Mouse (Mus musculus): Measurements from ENCODE around the gene Myh9. TPM values are rescaled to one million over a fixed set of nuclear protein-coding genes. Genes with fewer than 3 reads are reported as not detected.
A peak's percentile ranks its signal among the peaks of the same experiment; 100 is the strongest.
"Not testable (repeated sequence)": the region's sequence is repeated elsewhere in the genome, so short reads cannot be mapped to it uniquely, and the experiment has no call there.

Myh9 gene
- total RNA-seq, 2 experiments from 2014 or later, result 309 to 387 TPM

DNA sequence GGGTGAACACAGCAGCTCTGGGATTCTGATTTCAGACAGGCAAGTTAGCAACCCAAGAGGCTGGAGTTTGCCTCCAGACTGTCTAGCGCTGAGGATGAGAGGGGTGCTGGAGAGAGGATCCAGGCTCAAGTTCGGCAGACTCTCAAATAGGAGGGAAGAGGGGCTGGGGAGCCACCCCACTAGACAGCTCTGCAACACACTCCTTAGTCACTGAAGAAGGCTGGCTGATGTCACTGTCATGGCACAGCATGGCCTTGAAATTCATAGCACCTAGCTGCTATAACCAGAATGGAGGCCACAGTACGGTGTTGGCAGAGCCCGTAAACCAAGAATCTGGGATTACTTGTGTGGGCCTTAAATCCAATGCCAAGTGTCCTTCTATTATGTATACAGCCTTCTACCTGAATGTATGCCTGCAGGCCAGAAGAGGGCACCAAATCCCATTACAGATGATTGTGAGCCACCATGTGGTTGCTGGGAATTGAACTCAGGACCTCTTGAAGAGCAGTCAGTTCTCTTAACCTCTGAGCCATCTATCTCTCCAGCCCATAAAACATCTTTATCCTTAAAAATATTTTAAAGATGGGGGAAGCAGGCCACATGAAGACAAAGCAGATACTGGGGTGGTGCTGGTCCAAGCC, 84.3 kb downstream of the Myh9 start:
- DNase-seq, result no peak

DNA sequence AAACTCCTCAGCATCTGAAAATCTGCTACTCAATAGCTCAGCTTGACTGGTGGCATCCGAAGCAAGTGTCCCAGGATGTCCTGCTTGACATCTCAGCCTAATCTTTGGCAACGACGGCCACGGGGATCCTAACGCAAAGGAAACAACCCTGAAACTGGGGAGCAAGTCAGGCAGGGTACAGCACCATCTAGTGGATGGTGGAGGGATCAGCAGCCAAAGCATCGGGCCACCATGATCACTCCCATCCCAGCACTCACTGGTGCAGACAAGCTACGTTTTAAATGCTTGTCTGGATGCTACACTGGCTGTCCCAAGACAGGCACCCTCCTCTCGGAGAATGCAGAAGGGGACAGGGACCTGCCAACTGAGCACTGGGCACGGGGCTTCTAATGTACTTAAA, 85.1 kb downstream of the Myh9 start, which contains the start of gene Apol8:
TSS of gene Apol8 (minus strand) at position 156 of the 400 bp plus-strand sequence.
- DNase-seq, result peak; percentile 63 to 76

DNA sequence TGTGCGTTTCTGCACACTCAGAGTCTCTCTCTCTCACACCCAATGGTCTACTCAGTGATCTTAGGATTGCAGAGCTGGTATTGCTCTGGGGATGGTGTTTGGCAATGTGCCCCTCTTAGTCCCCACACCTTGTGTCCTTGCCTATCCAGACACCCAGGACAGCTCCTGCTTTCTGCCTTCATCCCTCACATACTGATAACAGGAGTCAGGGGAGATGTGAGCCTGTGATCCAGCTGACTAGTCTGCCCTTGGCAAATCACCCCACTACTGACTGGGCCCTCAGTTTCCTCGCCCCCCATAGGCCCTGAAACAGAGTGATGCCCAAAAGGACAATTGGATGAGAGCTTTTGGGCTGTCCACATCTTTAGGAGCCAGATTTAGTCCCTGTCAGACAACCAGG, 85.9 kb downstream of the Myh9 start:
- DNase-seq, result no peak

DNA sequence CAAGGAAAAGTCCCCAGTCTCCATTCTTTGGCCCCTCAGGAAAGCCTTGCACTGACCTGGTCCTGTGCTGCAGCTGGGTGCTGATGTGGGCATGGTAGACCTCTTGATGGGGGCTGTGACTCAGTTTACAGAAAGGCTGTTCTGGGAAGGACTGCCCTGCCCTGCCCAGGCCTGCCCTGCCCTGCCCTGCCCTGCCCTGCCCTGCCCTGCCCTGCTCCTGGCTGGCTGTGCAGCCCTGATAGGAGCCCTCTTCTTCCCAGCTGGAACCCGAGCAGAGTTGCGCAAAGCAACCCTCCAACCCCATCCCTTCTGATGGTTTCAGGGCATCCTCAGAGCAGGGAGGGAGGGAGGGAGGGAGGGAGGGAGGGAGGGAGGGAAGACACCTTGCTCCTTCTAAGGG, 86.8 kb downstream of the Myh9 start:
- no peak for DNase-seq

DNA sequence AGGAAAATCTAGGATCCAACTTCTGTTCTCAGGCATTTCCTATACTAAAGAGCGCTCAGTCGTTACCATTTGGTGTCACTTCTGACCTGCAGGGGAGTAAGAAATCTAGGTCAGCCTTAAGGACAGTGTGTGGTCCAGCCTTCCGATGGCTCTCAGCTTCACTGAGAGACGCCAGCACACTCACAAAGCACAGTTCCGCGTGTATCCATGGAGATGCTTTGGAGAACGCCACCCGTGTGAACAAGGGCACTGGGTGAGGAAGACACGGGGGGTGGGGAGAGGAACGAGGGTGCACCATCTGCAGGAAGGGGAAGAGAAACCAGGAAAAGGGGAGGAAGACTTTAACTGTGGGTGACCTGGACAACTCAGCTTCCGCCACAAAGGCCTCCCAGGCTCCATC, 89.5 kb downstream of the Myh9 start:
- no peak for DNase-seq

DNA sequence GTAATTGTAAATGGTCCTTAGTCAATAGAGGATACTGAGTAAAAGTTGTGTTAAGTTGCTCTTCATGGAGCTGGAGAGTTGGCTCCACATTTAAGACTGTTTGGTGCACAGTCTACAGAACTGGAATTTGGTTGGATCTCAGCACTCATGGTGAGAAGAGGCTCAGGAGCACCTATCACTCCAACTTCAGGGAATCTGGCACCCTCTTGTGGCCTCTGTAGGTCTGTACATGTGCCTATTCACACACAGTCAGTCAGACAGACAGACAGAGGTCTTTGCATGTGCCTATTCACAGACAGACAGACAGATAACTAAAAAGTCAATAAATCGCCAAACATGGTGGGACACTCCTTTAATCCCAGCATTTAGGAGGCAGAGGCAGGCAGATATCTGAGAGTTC, 91.5 kb downstream of the Myh9 start:
- peak; percentile 62 to 68 for DNase-seq

DNA sequence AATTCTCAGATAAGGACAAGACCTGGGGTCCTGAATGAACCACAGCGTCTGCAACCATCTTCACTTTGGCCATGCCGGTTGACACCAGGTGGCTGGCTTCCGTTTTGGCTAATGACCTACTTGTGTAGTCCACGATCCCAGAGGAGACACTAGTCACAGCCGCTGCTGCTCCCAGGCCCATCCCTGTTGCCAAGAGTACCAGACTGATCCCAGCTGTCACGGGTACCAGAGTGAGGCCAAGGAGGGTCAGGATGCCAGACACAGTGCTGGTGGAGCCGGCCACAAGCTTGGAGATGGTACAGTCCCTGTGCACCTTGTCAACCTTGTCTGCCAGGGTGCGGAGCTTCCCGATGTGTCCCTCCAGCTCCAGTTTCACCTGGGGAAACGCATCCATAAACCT, 92.3 kb downstream of the Myh9 start:
- DNase-seq, result no peak

DNA sequence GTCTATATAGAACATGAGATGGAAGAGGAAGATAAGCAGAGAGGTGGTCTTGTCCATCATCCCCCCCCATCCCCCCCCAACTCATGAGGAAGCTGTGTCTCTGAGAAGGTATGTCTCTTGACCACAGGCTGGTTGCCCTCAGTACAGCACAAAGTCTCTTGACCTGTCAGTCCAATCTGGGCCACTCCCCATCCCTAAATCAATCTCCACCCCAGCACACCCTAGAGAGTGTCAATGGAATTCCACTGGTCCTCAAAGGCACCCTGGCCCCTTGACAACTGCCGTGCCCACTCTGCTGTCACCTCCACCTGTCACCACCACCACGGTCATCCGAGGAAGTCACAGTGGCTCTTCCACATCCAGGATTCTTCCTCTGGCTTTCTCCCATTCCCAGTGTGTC, 93.6 kb downstream of the Myh9 start:
- no peak for DNase-seq

DNA sequence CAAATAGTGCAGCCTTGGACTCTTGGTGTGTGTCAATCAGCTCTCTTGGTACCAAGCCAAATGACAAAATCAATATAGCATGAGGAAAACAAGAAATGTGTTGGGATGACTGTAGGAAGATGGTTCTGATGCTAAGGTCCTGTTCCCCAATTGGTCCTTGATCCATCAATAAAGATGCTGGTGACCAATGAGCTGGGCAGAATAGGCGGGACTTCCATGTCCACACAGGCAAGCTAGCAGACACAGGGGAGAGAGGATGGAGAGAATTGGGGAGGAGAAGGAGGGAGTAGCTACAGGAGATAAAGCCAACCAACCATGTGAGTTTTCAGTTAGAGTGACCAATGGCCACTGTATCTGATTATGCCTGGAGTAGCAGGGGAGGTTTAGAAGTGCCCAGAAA, 95.6 kb downstream of the Myh9 start:
- no peak for DNase-seq

DNA sequence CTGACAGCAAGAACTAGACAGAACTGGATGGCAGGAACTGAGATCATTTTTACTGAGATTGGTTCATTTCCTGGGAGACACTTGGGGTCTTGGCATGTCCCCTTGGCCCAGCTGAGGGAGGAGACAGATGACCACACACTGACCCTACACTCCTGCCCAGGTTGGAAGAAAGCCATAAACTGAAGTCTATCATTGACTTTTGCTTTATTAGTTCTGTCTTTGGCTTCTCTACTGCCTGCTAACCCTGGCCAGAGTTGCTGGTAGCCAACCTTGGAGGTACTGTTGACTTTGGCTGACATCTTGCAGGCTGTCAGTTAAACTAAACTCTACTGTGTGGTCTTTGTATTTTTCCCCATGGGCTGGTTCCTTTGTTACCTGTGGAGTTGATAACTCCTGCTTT, 96.9 kb downstream of the Myh9 start:
- DNase-seq, result no peak

DNA sequence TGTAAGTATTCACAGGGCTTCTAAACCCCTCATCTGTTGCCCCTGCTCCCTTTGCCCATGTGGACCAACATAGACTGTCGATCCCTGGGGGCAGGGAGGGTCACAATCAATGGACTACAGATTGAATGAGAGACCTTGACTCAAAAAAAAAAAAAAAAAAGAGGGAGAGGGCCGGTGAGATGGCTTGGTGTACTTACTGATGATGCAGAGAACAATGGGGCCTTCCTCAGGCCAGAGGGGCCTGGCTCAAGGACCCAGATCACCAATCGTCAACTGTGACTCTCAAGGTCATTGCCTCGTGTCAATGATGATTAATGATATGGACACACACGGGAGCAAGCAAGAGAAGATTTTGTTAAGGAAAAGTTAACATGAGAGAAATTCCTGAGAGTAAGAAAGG, 97.3 kb downstream of the Myh9 start:
- no peak for DNase-seq

DNA sequence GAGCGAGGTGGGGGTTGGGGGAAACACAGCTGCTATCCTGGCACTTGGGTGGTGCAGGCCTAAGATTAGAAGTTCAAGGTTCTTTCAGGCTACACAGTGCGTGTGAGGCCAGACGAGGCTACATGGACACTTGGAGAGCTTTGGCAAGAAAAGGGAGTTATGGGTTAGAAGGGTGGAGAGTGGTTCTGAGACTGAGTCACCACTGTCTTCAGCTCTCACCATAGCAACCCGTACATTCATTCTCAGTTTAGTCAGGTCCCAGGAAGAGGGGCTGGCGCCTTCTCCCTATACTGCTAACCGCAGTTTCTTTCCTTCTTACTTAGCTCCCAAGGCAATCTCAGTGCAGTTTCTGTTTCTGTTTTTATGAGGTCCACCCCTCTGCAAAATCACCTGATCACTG, 100.4 kb downstream of the Myh9 start:
- DNase-seq, result not testable (repeated sequence)

DNA sequence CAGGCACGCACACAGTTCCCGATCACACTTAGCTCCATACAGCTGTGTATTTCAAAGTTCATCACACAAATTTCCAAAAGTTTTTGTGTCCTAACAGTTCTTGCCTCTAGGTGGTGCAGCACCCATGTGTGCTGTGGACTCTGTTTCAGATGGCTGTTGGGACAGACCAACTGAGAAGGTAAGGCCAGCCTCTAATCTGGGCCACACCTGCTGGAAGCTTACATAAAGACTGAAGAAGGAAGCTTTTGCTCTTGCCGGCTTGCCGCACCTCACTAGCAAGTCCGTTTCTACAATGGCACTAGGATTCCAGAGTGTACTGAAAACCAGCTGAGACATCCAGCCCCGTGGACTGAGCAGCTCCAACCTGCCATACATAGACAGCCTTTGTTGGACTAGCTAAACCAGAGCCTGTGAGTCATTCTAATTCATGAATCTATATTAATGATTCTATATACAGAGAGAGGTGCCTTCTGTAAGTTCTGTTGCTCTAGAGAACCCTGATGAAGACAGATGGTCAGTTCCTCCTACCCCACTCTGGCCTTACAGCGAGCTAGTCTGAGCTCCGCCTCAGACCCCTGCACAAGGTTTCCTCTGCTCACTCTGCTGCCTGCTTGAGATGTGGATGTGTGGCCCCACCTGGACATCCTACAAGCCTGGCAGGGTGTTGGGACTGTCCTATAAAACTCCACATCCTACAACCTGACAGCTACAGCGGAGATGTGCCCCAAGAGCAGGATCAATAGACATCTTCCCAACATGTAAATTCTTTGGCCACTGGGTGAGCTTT, 101.3 kb downstream of the Myh9 start:
- peak in 1 of 2 experiments; percentile 30 for DNase-seq

DNA sequence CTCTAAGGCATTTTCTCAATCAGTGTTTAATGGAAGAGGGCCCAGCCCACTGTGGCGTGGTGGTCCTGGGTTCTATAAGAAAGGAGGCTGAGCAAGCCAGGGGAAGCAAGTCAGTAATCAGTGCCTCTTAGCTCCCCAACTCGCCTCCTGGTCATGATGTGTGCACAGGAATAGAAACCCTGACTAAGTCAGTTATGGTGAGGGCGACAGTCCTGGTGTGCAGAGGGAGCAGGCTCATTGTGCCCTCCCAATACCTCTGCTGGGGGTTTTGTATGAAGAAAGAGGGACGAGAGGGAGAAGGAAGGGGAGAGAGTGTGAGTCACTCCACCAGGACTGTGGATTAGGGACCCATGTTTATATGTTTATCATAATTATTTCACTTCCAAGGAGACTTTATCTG, 108.1 kb downstream of the Myh9 start:
- DNase-seq, result not testable (repeated sequence)

DNA sequence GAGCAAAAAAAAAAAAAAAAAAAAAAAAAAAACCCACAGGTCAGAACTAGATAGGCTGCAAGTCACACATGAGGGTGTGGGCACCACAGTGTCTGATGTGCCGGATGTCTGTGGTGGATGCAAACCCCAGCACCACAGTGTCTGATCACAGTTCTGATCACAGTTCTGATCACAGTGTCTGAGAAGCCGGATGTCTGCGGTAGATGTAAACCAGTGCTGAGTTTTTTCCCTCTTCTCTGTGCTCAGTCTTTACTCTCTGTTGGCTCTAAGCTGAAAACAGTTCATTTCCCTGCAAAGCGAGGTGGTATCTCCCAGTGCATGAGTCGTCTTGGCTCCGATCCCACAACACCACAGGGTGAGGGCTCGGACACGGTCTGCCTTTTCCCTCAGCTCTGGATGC, 108.6 kb downstream of the Myh9 start:
- DNase-seq, result peak; percentile 23 to 59

DNA sequence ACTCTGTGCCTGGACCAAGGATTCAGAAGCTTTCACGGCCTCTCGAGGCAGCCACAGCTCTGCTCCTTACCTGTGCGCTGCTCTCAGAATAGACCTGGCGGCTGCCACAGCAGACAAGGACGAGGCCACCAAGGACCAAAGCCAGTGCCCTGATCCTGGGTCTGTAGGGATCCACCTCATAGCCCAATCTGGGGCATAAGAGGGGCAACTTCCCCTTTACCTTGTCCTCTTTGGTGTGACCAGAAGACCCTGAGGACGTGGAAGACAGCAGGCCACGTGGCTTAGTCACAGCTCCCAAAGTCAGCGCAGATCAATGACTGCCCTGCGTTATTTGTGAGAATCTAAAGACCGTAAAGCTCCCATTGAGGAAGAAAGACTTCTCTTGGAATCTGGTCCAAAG, 109.1 kb downstream of the Myh9 start:
- DNase-seq, result not testable (repeated sequence)

DNA sequence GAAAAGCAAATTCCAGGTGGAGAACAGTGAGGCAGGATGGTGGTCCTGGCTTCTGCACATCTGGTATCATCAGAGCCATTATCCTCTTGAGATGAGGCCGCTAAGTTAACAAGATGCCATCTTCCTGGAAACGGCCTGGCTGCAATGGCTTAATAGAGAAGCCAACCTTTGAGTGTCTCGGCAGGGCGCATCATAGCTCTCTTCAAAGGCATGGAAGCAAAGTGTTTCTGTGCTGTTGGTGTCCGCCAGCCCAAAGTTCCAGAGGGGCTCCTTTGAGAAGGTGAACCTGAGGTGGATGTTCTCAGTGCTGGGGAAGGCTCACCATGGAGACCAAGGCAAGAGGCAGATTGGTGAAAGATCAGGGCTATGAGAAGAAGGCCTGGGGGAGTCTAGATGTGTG, 110.4 kb downstream of the Myh9 start:
- no peak for DNase-seq

DNA sequence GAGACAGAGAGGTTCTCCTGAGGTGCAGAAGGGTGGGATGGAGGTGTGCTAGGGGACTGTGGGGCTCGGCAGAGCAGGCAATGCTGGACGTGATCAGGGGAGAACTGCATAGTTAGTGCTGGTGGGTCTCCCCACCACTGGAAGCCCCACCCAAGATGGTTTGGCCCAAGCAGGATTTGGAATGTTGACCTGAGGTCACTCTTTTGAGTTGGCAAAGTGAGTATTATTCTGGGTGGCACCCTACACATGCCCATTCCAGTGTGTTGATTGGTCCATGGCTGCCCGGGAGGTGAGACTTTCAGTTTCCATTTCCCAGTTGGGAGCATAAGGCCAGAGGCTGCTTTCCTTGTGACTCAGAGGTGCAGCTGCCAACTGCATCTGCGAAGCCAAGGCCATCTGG, 113.2 kb downstream of the Myh9 start, which contains the start of gene Apol9b:
TSS of gene Apol9b (plus strand) at position 301 of the 400 bp plus-strand sequence.
- not testable (repeated sequence) for DNase-seq

DNA sequence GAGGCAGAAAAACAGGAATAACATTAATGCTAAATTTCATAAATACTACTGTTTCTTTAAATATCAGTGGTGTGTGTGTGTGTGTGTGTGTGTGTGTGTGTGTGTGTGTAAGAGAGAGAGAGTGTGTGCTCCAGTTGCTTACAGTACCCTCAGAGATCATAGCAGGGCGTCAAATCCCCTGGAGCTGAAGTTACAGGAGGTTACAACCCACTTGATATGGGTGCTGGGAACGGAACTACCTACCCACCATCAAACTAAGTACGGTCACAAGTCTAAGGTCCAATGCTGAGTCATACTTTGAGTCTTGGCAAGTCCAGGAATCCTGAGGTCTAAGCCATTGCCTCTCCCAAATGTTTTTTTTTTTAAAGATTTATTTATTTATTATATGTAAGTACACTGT, 114.2 kb downstream of the Myh9 start:
- not testable (repeated sequence) for DNase-seq

DNA sequence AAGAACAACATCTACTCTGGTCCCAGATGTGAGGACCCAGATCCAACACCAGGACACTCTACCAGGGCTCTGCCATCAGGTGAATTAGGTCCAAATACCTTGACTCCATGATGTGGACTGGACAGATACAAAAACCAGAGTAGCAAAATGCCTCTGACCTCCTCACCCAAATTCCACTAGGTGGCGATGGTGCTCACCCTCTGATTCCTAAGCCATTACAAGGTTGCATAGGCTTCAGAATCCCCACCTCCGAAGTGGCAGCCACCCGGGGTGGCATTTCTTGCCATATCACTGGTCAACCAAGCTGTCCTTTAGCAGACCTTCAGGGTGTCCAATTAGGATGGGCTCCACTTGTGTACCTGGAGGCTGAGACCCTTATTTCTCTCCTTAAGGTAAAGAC, 114.8 kb downstream of the Myh9 start:
- DNase-seq, result not testable (repeated sequence)

DNA sequence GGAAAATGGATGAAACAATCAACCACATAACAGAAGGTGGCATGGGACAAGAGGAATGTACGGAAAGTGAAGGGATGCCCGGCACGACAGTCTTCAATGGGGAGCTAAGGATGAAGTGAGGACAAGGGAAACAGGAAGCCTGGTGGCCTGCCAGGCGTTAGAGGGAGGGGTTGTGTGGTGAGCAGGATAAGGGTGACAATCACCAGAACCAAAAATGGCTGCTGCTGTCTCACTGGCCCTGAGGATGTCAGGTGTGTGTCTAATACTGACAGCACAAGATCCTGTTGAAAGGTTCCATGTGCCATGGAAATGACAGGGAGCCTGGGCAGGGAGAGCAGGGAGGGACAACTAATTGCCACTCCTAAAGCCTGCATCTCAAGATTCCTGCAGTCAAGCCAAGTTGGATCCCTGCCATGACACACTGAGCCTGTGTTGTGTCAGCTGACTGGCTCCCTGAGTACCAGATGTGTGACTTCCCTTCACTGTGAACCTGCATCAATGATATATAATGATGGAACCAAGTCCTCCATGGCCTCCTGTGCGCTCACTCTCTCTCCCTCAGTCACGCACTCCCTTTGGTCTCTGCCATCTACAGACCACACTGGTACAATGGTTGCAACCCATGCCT, 116.5 kb downstream of the Myh9 start:
- DNase-seq, result not testable (repeated sequence)

DNA sequence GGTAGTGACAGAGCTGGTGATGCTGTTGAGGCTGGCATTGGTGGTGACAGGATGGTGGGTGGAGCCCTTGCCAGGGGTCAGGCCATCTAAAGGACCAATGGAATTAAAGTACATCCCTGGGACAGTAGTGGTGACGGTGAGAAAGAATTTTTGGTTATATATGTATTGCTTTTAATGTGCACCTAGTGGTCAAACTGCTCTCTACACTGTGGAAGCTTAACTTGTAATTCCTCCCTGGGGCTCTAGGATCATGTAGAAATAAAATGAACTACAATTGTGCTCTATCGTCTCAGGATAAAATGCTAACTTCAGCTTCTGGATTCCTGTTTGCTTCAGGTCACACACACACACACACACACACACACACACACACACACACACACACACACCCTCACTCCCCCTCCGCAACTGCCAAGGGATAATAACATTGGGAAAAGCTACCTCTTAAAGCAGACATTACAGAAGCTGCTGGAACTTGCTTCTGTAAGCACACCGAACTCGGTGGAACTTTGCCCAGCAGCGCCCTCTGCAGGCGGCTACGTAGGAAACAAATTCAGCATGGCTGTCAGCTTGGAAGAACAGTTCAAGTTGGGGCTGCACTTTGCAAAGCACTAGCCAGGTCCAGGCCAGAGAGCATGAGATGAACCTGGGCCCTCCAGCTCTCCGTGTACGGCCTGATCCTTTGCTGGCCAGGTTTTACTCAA, 117.6 kb downstream of the Myh9 start:
- DNase-seq, result not testable (repeated sequence)

DNA sequence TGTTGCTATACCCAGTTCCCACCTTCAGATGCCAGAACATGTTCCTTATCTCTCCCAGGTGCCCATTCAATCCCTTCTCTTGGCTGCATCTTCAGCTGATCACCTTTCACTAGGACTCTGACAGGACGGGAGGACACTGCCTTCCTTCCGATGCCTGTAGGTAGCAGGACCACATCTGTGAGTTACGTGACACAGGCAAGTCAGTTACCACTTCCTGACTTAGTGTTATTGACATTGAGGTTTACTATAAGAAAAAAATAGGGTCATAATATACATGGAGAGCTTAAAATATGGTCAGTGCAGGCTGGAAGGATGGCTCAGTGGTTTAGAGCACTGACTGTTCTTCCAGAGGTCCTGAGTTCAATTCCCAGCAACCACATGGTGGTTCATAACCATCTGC, 120.5 kb downstream of the Myh9 start:
- not testable (repeated sequence) for DNase-seq
